Comparison of ENCODE assay signal across 23 mouse cellular contexts in the genomic region with DNA sequence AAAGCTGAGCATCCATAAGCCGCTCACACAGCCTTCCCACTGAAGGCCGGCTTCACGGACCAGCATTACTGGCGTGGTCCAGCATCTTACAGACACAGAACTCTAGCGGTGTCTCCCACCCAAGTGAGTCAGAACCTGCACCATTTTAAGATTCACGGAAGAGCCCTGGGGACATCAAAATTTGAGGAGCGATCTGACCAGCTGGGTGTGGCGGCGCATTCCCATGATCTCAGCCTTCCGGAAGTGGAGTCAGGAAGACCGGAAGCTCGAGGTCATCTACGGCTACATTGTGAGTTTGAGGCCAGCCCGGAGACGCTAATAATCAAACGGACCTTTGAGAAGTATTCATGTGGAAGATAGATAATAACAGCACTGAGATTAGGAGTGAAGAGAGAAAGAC.
DNase-seq lines count a peak whose midpoint lies in the region; ATAC-seq and TF ChIP-seq lines count a peak whose summit lies in the region.
"Had no signal": no experiment of that assay in that cellular context is flagged by ENCODE, and none has a peak within 500 bp of the region (broad histone marks: within the 10 kb centered on the region; RNA-seq: fewer than 3 reads in every experiment).

No protein-coding gene starts in this region.

- no peak overlapping the region for H3K4me3 ChIP-seq in heart, embryonic 10.5 days
- H3K4me3 ChIP-seq in testis, adult 2 months (ENCODE audit: control insufficient read depth, low read depth, low read length): peak overlapping the region; percentile 89
- H3K4me3 ChIP-seq in forebrain, embryonic 11.5 days (ENCODE audit: low read depth, low read length): no peak overlapping the region
- H3K4me3 ChIP-seq: embryonic facial prominence, embryonic 10.5 days; embryonic facial prominence, embryonic 12.5 days; forebrain, embryonic 12.5 days had no signal

- no peaks in the 10 kb centered on the region for H3K27me3 ChIP-seq in heart, embryonic 10.5 days (ENCODE audit: insufficient read depth, poor library complexity, severe bottlenecking)
- H3K27me3 ChIP-seq in testis, adult 2 months (ENCODE audit: control insufficient read depth, insufficient read depth, low read length): no peaks in the 10 kb centered on the region
- H3K27me3 ChIP-seq in forebrain, embryonic 11.5 days (ENCODE audit: control insufficient read depth, insufficient read depth, low read length): no peaks in the 10 kb centered on the region
- H3K27me3 ChIP-seq: CH12.LX; embryonic facial prominence, embryonic 12.5 days; forebrain, embryonic 12.5 days; Patski had no signal

- intact Hi-C loops in heart, postnatal 14 days (cut with DNase I): no loop called here

- WGBS in heart, embryonic 10.5 days: 76% methylated on average over 16 of the region's 16 CpGs
- WGBS in forebrain, embryonic 11.5 days: 77% methylated on average over 16 of the region's 16 CpGs

- H3K9ac ChIP-seq in forebrain, embryonic 11.5 days (ENCODE audit: low read length): no peak overlapping the region
- H3K9ac ChIP-seq: embryonic facial prominence, embryonic 12.5 days; forebrain, embryonic 12.5 days had no signal

- peak; percentile 57 for TF ChIP-seq POLR2A in testis, adult 2 months (IDR thresholded peaks at IDR 0.05; ENCODE audit: control insufficient read depth, low read depth, low read length)

- H3K9me3 ChIP-seq in heart, embryonic 10.5 days: no peaks in the 10 kb centered on the region
- H3K9me3 ChIP-seq in forebrain, embryonic 11.5 days (ENCODE audit: control insufficient read depth, low read length): no peaks in the 10 kb centered on the region
- H3K9me3 ChIP-seq: embryonic facial prominence, embryonic 10.5 days; embryonic facial prominence, embryonic 12.5 days; forebrain, embryonic 12.5 days; G1E had no signal

- H3K4me1 ChIP-seq in heart, embryonic 10.5 days: peaks cover 53% of the 10 kb centered on the region
- peaks cover 10% of the 10 kb centered on the region for H3K4me1 ChIP-seq in testis, adult 2 months (ENCODE audit: control insufficient read depth, insufficient read depth, low read length)
- H3K4me1 ChIP-seq in forebrain, embryonic 11.5 days (replicated peaks; ENCODE audit: control insufficient read depth, insufficient read depth, low read length): peaks cover 12% of the 10 kb centered on the region

- peak; percentile 72 for DNase-seq in heart, embryonic 10.5 days (ENCODE audit: low spot score)
- no peak for DNase-seq in heart, postnatal 14 days
- DNase-seq in testis, postnatal 10 days (ENCODE audit: low spot score): no peak
- DNase-seq in forebrain, embryonic 11.5 days (ENCODE audit: low spot score): no peak
- DNase-seq: adrenal gland, adult 2 months; adrenal gland, postnatal 10 days; adrenal gland, postnatal 25 days; B cell, adult 2 months; cerebellum, adult 11-12 months; cerebellum, adult 2 months; cerebellum, adult 9-10 months; cerebellum, postnatal 10 days; cerebellum, postnatal 25 days had no signal

- no peak overlapping the region for H3K4me2 ChIP-seq in forebrain, embryonic 11.5 days (ENCODE audit: low read depth, low read length, severe bottlenecking)
- H3K4me2 ChIP-seq: embryonic facial prominence, embryonic 12.5 days; forebrain, embryonic 12.5 days had no signal

- no peak for ATAC-seq in forebrain, embryonic 11.5 days (replicated peaks; ENCODE audit: low FRiP score)
- ATAC-seq: CD4-positive, CD25-positive, alpha-beta regulatory T cell, adult 4 months; forebrain, embryonic 14.5 days; forebrain, embryonic 16.5 days; Patski had no signal

- TF ChIP-seq CTCF in testis, adult 2 months (IDR thresholded peaks at IDR 0.05; ENCODE audit: control insufficient read depth, insufficient read depth, insufficient replicate concordance, low read depth, low read length): no peak

- no peaks in the 10 kb centered on the region for H3K36me3 ChIP-seq in heart, embryonic 10.5 days
- no peaks in the 10 kb centered on the region for H3K36me3 ChIP-seq in testis, adult 2 months (ENCODE audit: control insufficient read depth, insufficient read depth, low read length)
- no peaks in the 10 kb centered on the region for H3K36me3 ChIP-seq in forebrain, embryonic 11.5 days (ENCODE audit: control insufficient read depth, insufficient read depth, low read length)
- H3K36me3 ChIP-seq: embryonic facial prominence, embryonic 10.5 days; embryonic facial prominence, embryonic 12.5 days; forebrain, embryonic 12.5 days; G1E had no signal

- no peak overlapping the region for H3K27ac ChIP-seq in heart, embryonic 10.5 days
- no peak overlapping the region for H3K27ac ChIP-seq in testis, adult 2 months (ENCODE audit: control insufficient read depth, insufficient read depth, low read depth, low read length)
- H3K27ac ChIP-seq in forebrain, embryonic 11.5 days (ENCODE audit: low read depth, low read length): no peak overlapping the region
- H3K27ac ChIP-seq: embryonic facial prominence, embryonic 10.5 days; embryonic facial prominence, embryonic 12.5 days; forebrain, embryonic 12.5 days had no signal
